Mouse (Mus musculus): ENCODE measurements around the gene Arfip1.
A peak's percentile ranks its signal among the peaks of the same experiment; 100 is the strongest.

Gene Arfip1

GRCm38 (mm10) chr3:84484891-84485290 is 97.5 kb downstream of the Arfip1 start:
- no peak for DNase-seq

- DNase-seq = no peak
Observed at GRCm38 (mm10) chr3:84484333-84484732, 98.1 kb downstream of the Arfip1 start.

- DNase-seq = no peak
Observed at GRCm38 (mm10) chr3:84482121-84482520, 100.3 kb downstream of the Arfip1 start.

GRCm38 (mm10) chr3:84481104-84481503 is 101.3 kb downstream of the Arfip1 start:
- peak in 1 of 2 experiments; percentile 24 for DNase-seq

- DNase-seq = peak; percentile 61 to 69
Observed at GRCm38 (mm10) chr3:84480006-84480897, 102.2 kb downstream of the Arfip1 start, which contains the start of gene Fhdc1. Fhdc1 (minus strand) TSS chr3:84480429.

- peak; percentile 30 to 44 for DNase-seq
Observed at GRCm38 (mm10) chr3:84479293-84480005, 103.0 kb downstream of the Arfip1 start.

GRCm38 (mm10) chr3:84478896-84479292 is 103.5 kb downstream of the Arfip1 start:
- no peak for DNase-seq

GRCm38 (mm10) chr3:84478195-84478594 is 104.2 kb downstream of the Arfip1 start:
- no peak for DNase-seq

- no peak for DNase-seq
Observed at GRCm38 (mm10) chr3:84477498-84477897, 104.9 kb downstream of the Arfip1 start.

- DNase-seq = no peak
Observed at GRCm38 (mm10) chr3:84474981-84475775, 107.2 kb downstream of the Arfip1 start.

GRCm38 (mm10) chr3:84474398-84474797 is 108.0 kb downstream of the Arfip1 start:
- DNase-seq = no peak

GRCm38 (mm10) chr3:84472955-84473354 is 109.5 kb downstream of the Arfip1 start:
- no peak for DNase-seq

- no peak for DNase-seq
Observed at GRCm38 (mm10) chr3:84472527-84472926, 109.9 kb downstream of the Arfip1 start.

GRCm38 (mm10) chr3:84471146-84471545 is 111.3 kb downstream of the Arfip1 start:
- DNase-seq = no peak

- DNase-seq = no peak
Observed at GRCm38 (mm10) chr3:84468111-84468453, 114.3 kb downstream of the Arfip1 start.

- DNase-seq = no peak
Observed at GRCm38 (mm10) chr3:84467419-84468110, 114.9 kb downstream of the Arfip1 start.

- DNase-seq = no peak
Observed at GRCm38 (mm10) chr3:84465822-84466500, 116.5 kb downstream of the Arfip1 start.

GRCm38 (mm10) chr3:84461687-84462086 is 120.7 kb downstream of the Arfip1 start:
- no peak for DNase-seq

- DNase-seq = no peak
Observed at GRCm38 (mm10) chr3:84460952-84461351, 121.5 kb downstream of the Arfip1 start.

- no peak for DNase-seq
Observed at GRCm38 (mm10) chr3:84460499-84460898, 121.9 kb downstream of the Arfip1 start.

GRCm38 (mm10) chr3:84455733-84456417 is 126.5 kb downstream of the Arfip1 start:
- no peak for DNase-seq
